25 mouse cellular contexts compared by ENCODE assay signal in the genomic region with DNA sequence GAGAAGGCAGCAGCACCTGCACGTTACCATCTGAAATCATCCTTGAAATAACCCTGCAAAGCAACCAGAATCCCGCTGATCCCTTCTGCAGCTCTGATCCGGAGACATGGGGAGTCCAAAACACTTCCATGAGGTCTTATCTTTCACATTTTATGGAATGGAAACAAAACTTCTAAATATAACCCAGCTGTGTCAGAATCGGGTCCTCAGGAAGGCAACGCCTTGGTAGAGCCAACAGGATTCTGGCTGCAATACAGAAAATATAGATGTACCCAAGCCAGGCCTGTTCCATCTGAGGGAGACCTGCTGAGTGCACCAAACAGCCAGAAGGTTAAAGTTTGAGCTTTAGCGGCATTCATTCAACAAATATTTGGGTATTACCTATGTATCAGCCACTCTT. TPM values are rescaled to one million over a fixed set of nuclear protein-coding genes. Genes with fewer than 3 reads are reported as not detected.
DNase-seq lines count a peak whose midpoint lies in the region; ATAC-seq and TF ChIP-seq lines count a peak whose summit lies in the region.
"Had no signal": no experiment of that assay in that cellular context is flagged by ENCODE, and none has a peak within 500 bp of the region (broad histone marks: within the 10 kb centered on the region; RNA-seq: fewer than 3 reads in every experiment).

No protein-coding gene starts in this region.

- no peaks in the 10 kb centered on the region for H3K9me3 ChIP-seq in heart, embryonic 10.5 days
- no peaks in the 10 kb centered on the region for H3K9me3 ChIP-seq in heart, postnatal 0 days (replicated peaks; ENCODE audit: control insufficient read depth, low read length)
- H3K9me3 ChIP-seq: embryonic facial prominence, embryonic 10.5 days; forebrain, embryonic 15.5 days; limb, embryonic 15.5 days; liver, embryonic 15.5 days; midbrain, embryonic 15.5 days; neural tube, embryonic 12.5 days had no signal

- H3K4me3 ChIP-seq in heart, embryonic 10.5 days: no peak overlapping the region
- no peak overlapping the region for H3K4me3 ChIP-seq in left cerebral cortex, adult 2 months
- H3K4me3 ChIP-seq in heart, postnatal 0 days (ENCODE audit: low read depth, low read length): no peak overlapping the region
- H3K4me3 ChIP-seq: embryonic facial prominence, embryonic 10.5 days; forebrain, embryonic 15.5 days; limb, embryonic 15.5 days; liver, embryonic 15.5 days; midbrain, embryonic 15.5 days; neural tube, embryonic 12.5 days had no signal

- TF ChIP-seq EP300 in heart, postnatal 0 days (IDR thresholded peaks at IDR 0.05; ENCODE audit: low read depth): 0 out of 2 replicates have a peak, but pooled peaks have one; percentile 22

- peak; percentile 95 for ATAC-seq in heart, postnatal 0 days (ENCODE audit: insufficient read depth, low read depth)
- ATAC-seq: forebrain, embryonic 15.5 days; hindbrain, postnatal 0 days; intestine, embryonic 16.5 days; midbrain, embryonic 15.5 days; Patski had no signal

- intact Hi-C loops in left cerebral cortex, adult 2 months (cut with DNase I): no loop called here
- intact Hi-C loops in left cerebral cortex, postnatal 36 days (cut with DNase I): no loop called here

- no peak for TF ChIP-seq CTCF in left cerebral cortex, adult 2 months (IDR thresholded peaks at IDR 0.05)
- no peak for TF ChIP-seq CTCF in heart, postnatal 0 days (IDR thresholded peaks at IDR 0.05; ENCODE audit: low read depth)

- no peak overlapping the region; the same call in 1 of the 2 replicates for H3K9ac ChIP-seq in heart, postnatal 0 days (replicated peaks; ENCODE audit: low read depth, low read length)
- H3K9ac ChIP-seq: forebrain, embryonic 15.5 days; limb, embryonic 15.5 days; liver, embryonic 15.5 days; midbrain, embryonic 15.5 days; neural tube, embryonic 12.5 days had no signal

- H3K27me3 ChIP-seq in heart, embryonic 10.5 days (ENCODE audit: insufficient read depth, poor library complexity, severe bottlenecking): no peaks in the 10 kb centered on the region
- H3K27me3 ChIP-seq in heart, postnatal 0 days (ENCODE audit: control insufficient read depth, insufficient read depth, low read length): no peaks in the 10 kb centered on the region
- H3K27me3 ChIP-seq: CH12.LX; forebrain, embryonic 15.5 days; limb, embryonic 15.5 days; liver, embryonic 15.5 days; midbrain, embryonic 15.5 days; neural tube, embryonic 12.5 days had no signal

- DNase-seq in heart, adult 11 months: peak; percentile 90
- no peak for DNase-seq in heart, embryonic 10.5 days (ENCODE audit: low spot score)
- no peak for DNase-seq in left cerebral cortex, adult 2 months (ENCODE audit: extremely low spot score in 1 of 2, low spot score in 2 of 2)
- DNase-seq in left cerebral cortex, postnatal 36 days (ENCODE audit: low spot score in 2 of 2): no peak
- peak; percentile 36 for DNase-seq in brain, adult 2 months (ENCODE audit: low read depth, low spot score)
- peak; percentile 92 for DNase-seq in heart, postnatal 0 days (ENCODE audit: low spot score)
- no peak for DNase-seq in B cell, adult 2 months
- DNase-seq: cerebellum, adult 11-12 months; cerebellum, postnatal 10 days; gastrocnemius, postnatal 25 days; kidney, adult 9 months; kidney, postnatal 36 days; layer of hippocampus, postnatal 36 days; right cerebral cortex, postnatal 14 days had no signal

- WGBS in heart, embryonic 10.5 days: 73% methylated on average over 6 of the region's 6 CpGs
- WGBS in heart, postnatal 0 days: 19% methylated on average over 6 of the region's 6 CpGs

- peaks cover 14% of the 10 kb centered on the region for H3K4me1 ChIP-seq in heart, embryonic 10.5 days
- peaks cover 36% of the 10 kb centered on the region for H3K4me1 ChIP-seq in heart, postnatal 0 days (ENCODE audit: control insufficient read depth, insufficient read depth)
- H3K4me1 ChIP-seq: embryonic facial prominence, embryonic 10.5 days; forebrain, embryonic 15.5 days; liver, embryonic 15.5 days; midbrain, embryonic 15.5 days; neural tube, embryonic 12.5 days had no signal

- no peak overlapping the region for H3K27ac ChIP-seq in heart, embryonic 10.5 days
- H3K27ac ChIP-seq in left cerebral cortex, adult 2 months: peak overlapping the region; percentile 76
- H3K27ac ChIP-seq in heart, postnatal 0 days (ENCODE audit: low read depth): peak overlapping the region; percentile 92
- H3K27ac ChIP-seq: embryonic facial prominence, embryonic 10.5 days; forebrain, embryonic 15.5 days; hindbrain, postnatal 0 days; liver, embryonic 15.5 days; macrophage; midbrain, embryonic 15.5 days; neural tube, embryonic 12.5 days had no signal

- H3K4me2 ChIP-seq in heart, postnatal 0 days (ENCODE audit: low read depth, low read length): peak overlapping the region; percentile 17; the same call in 1 of the 2 replicates
- H3K4me2 ChIP-seq: forebrain, embryonic 15.5 days; limb, embryonic 15.5 days; liver, embryonic 15.5 days; midbrain, embryonic 15.5 days; neural tube, embryonic 12.5 days had no signal

- no peaks in the 10 kb centered on the region for H3K36me3 ChIP-seq in heart, embryonic 10.5 days
- no peaks in the 10 kb centered on the region for H3K36me3 ChIP-seq in heart, postnatal 0 days (replicated peaks; ENCODE audit: control insufficient read depth, insufficient read depth, low read length)
- H3K36me3 ChIP-seq: embryonic facial prominence, embryonic 10.5 days; forebrain, embryonic 15.5 days; limb, embryonic 15.5 days; liver, embryonic 15.5 days; midbrain, embryonic 15.5 days; neural tube, embryonic 12.5 days had no signal

RNA-seq across cellular contexts. Expression of a gene that starts 9.8 kb away (rescaled TPM):
- 27.2 and 29.1 TPM in 2 replicates for polyA plus RNA-seq in heart, embryonic 10.5 days (2016; fragmentation: Nextera tagmentation; extraction: Ambion mirVana)
- 10 to 100 TPM; 49.2 to 55.7 TPM for total RNA-seq in left cerebral cortex, adult 2 months (2021)
- total RNA-seq in left cerebral cortex, postnatal 36 days (2021): 10 to 100 TPM; 45.1 to 56.0 TPM
- total RNA-seq in heart, postnatal 0 days (2014; rRNA removed; ENCODE audit: low replicate concordance): 27.8 and 37.4 TPM in 2 replicates
- 9.9 and 11.2 TPM in 2 replicates for polyA plus RNA-seq in heart, postnatal 0 days (2015; fragmentation: Nextera tagmentation; extraction: Ambion mirVana)

Comparison
In these comparisons a context has a peak if more than half of its experiments do, and no peak if none do; other contexts are left out.
1. DNase-seq: peak in heart, adult 11 months (single experiment), brain, adult 2 months (single experiment) and heart, postnatal 0 days (single experiment); none in heart, embryonic 10.5 days (single experiment), left cerebral cortex, adult 2 months (0 of 2), left cerebral cortex, postnatal 36 days (0 of 2) and B cell, adult 2 months (0 of 2).